Mouse (Mus musculus) CD4-positive, CD25-positive, alpha-beta regulatory T cell, adult 9 weeks (primary cell): Measurements from ENCODE around the gene Coq5. TPM values are rescaled to one million over a fixed set of nuclear protein-coding genes. Genes with fewer than 3 reads are reported as not detected.

Source experiments
- polyA plus RNA-seq: library from polyadenylated mRNA; unstranded; fragments of 100-300 nt; shearing (Covaris generic); gene quantifications from one replicate; pipeline ENCODE4 v1.2.1, GENCODE M21; 2017

Gene Coq5
- polyA plus RNA-seq = 50.7 TPM

GRCm38 (mm10) chr5:115279226-115280049 is at the start of gene Coq5:
TSS of gene Coq5 (plus strand) at chr5:115279666.

GRCm38 (mm10) chr5:115235786-115236263 is 43.6 kb upstream of the Coq5 start, which contains the start of gene Pop5:
TSS of gene Pop5 (plus strand) at chr5:115235836.

GRCm38 (mm10) chr5:115272812-115273548 is 6.5 kb upstream of the Coq5 start, which contains the start of gene Rnf10:
TSS of gene Rnf10 (minus strand) at chr5:115272898.

GRCm38 (mm10) chr5:115300792-115301614 is 21.5 kb downstream of the Coq5 start, which contains the start of gene Dynll1:
TSS of gene Dynll1 (minus strand) at chr5:115300999.

GRCm38 (mm10) chr5:115326875-115327609 is 47.6 kb downstream of the Coq5 start, which contains the start of gene Srsf9:
TSS of gene Srsf9 (plus strand) at chr5:115327177.

GRCm38 (mm10) chr5:115340577-115341313 is 61.3 kb downstream of the Coq5 start, which contains the start of the genes Gatc and Triap1:
TSS of gene Gatc (minus strand) at chr5:115341178.
TSS of gene Triap1 (plus strand) at chr5:115341225.

Other genes starting within 250 kb of the Coq5 start
- gene Gm10401, start 181.4 kb upstream of the Coq5 start, polyA plus RNA-seq = 4.1 TPM
- 43.3 TPM for gene Acads, start 160.3 kb upstream of the Coq5 start, polyA plus RNA-seq
- 26.6 TPM for gene Unc119b, start 144.7 kb upstream of the Coq5 start, polyA plus RNA-seq
- 42.7 TPM for gene Mlec, start 121.5 kb upstream of the Coq5 start, polyA plus RNA-seq
- 0.37 TPM for gene Cabp1, start 85.3 kb upstream of the Coq5 start, polyA plus RNA-seq
- 84.8 TPM for gene Pop5, start 43.8 kb upstream of the Coq5 start, polyA plus RNA-seq
- gene Rnf10, start 6.8 kb upstream of the Coq5 start, polyA plus RNA-seq = 16.4 TPM
- 581 TPM for gene Dynll1, start 21.3 kb downstream of the Coq5 start, polyA plus RNA-seq
- gene Srsf9, start 47.5 kb downstream of the Coq5 start, polyA plus RNA-seq = 11.6 TPM
- 18.8 TPM for gene Gatc, start 61.5 kb downstream of the Coq5 start, polyA plus RNA-seq
- 67.5 TPM for gene Triap1, start 61.6 kb downstream of the Coq5 start, polyA plus RNA-seq
- gene Cox6a1, start 69.3 kb downstream of the Coq5 start, polyA plus RNA-seq = 572 TPM
- not detected for gene Msi1, start 149.9 kb downstream of the Coq5 start, polyA plus RNA-seq
- not detected for gene Pla2g1b, start 186.6 kb downstream of the Coq5 start, polyA plus RNA-seq
- gene Sirt4, start 205.1 kb downstream of the Coq5 start, polyA plus RNA-seq = 22.0 TPM
- gene Pxn, start 227.0 kb downstream of the Coq5 start, polyA plus RNA-seq = 51.4 TPM